Mouse (Mus musculus): ENCODE data around the gene Amacr. TPM values are rescaled to one million over a fixed set of nuclear protein-coding genes. Genes with fewer than 3 reads are reported as not detected.
"Not testable (repeated sequence)": the region's sequence is repeated elsewhere in the genome, so short reads cannot be mapped to it uniquely, and the experiment has no call there.

Gene Amacr
- polyA plus RNA-seq, 1 experiment, result not detected

GRCm38 (mm10) chr15:10980712-10981111 lies 844 bp upstream of the Amacr start:
- H3K4me1 ChIP-seq (ENCODE audit: control insufficient read depth, insufficient read depth, low read length), result peaks cover 3% of the 10 kb centered on the region
- no peak overlapping the region for H3K4me3 ChIP-seq (ENCODE audit: insufficient read depth, low read depth, low read length)
- WGBS, result 48% methylated on average over 2 of the region's 2 CpGs
- no peak overlapping the region for H3K27ac ChIP-seq (ENCODE audit: insufficient read depth, low read depth, low read length)
- no peak for TF ChIP-seq CTCF (IDR thresholded peaks at IDR 0.05; ENCODE audit: insufficient read depth, low read depth, low read length)
- TF ChIP-seq POLR2A (IDR thresholded peaks at IDR 0.05; ENCODE audit: insufficient read depth, low read depth, low read length), result no peak

DNA sequence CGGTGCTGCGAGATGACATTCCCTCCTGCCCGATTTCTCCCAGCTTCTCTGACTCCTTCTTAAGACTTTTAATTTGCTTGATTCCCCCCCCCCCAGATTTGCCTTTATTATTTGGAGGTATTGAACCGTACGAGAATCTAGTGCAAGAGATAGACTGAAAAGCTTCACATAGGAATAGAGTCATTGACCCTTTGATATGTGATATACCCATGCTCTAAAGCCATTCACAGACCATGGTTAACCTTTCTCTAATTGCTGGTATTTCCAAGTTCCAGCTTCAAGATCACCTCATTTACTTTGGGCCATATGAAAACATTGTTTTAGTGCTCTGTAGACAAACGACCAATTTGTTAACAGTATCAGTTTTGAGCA lies 494 bp downstream of the Amacr start:
- 4% methylated on average over 6 of the region's 6 CpGs for WGBS
- TF ChIP-seq CTCF (IDR thresholded peaks at IDR 0.05; ENCODE audit: insufficient read depth, low read depth, low read length), result no peak
- Histone ChIP-seq H3K4me3 (ENCODE audit: insufficient read depth, low read depth, low read length) (peak overlapping the region; percentile 74), H3K27ac (ENCODE audit: insufficient read depth, low read depth, low read length) (peak overlapping the region; percentile 88), H3K4me1 (ENCODE audit: control insufficient read depth, insufficient read depth, low read length) (peaks cover 7% of the 10 kb centered on the region)

GRCm38 (mm10) chr15:10985756-10986155 lies 4.2 kb downstream of the Amacr start:
- TF ChIP-seq POLR2A (IDR thresholded peaks at IDR 0.05; ENCODE audit: insufficient read depth, low read depth, low read length) (no peak), CTCF (IDR thresholded peaks at IDR 0.05; ENCODE audit: insufficient read depth, low read depth, low read length) (no peak)
- WGBS, result 81% methylated on average over 6 of the region's 6 CpGs
- Histone ChIP-seq H3K4me3 (ENCODE audit: insufficient read depth, low read depth, low read length) (no peak overlapping the region), H3K4me1 (ENCODE audit: control insufficient read depth, insufficient read depth, low read length) (peaks cover 7% of the 10 kb centered on the region), H3K27ac (ENCODE audit: insufficient read depth, low read depth, low read length) (no peak overlapping the region)

- H3K4me1 ChIP-seq (ENCODE audit: control insufficient read depth, insufficient read depth, low read length); H3K27ac ChIP-seq (ENCODE audit: insufficient read depth, low read depth, low read length); H3K4me3 ChIP-seq (ENCODE audit: insufficient read depth, low read depth, low read length): not testable (repeated sequence)
- WGBS, result 74% methylated on average over 2 of the region's 2 CpGs
Measured at GRCm38 (mm10) chr15:10986477-10986876, 4.9 kb downstream of the Amacr start.

- Histone ChIP-seq H3K4me1 (ENCODE audit: control insufficient read depth, insufficient read depth, low read length) (peaks cover 5% of the 10 kb centered on the region; the same call in 1 of the 2 replicates), H3K27ac (ENCODE audit: insufficient read depth, low read depth, low read length) (no peak overlapping the region), H3K4me3 (ENCODE audit: insufficient read depth, low read depth, low read length) (no peak overlapping the region)
- TF ChIP-seq POLR2A (IDR thresholded peaks at IDR 0.05; ENCODE audit: insufficient read depth, low read depth, low read length), result no peak
- no peak for TF ChIP-seq CTCF (IDR thresholded peaks at IDR 0.05; ENCODE audit: insufficient read depth, low read depth, low read length)
- WGBS, result 80% methylated on average over 2 of the region's 2 CpGs
Measured at GRCm38 (mm10) chr15:10990411-10990810, 8.9 kb downstream of the Amacr start.

DNA sequence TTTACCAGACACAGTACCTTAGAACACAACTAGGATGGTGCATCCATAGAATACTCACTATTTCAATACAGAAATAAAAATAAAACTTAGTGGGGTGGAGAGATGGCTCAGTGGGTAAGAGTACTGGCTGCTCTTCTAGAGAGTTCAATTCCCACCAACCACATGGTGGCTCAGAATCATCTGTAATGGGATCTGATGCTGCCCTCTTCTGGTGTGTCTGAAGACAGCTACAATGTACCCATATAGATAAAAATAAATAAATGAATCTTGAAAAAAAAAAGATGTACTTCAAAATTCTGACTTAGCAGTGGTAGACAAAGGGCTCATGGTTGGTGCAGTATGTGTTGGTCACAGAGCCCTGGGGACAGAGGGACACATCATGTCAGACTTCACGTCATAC lies 10.0 kb downstream of the Amacr start:
- TF ChIP-seq CTCF (IDR thresholded peaks at IDR 0.05; ENCODE audit: insufficient read depth, low read depth, low read length) (no peak), POLR2A (IDR thresholded peaks at IDR 0.05; ENCODE audit: insufficient read depth, low read depth, low read length) (no peak)
- H3K4me1 ChIP-seq (ENCODE audit: control insufficient read depth, insufficient read depth, low read length), result no peaks in the 10 kb centered on the region
- WGBS, result 100% methylated on average over 1 of the region's 1 CpGs
- H3K4me3 ChIP-seq (ENCODE audit: insufficient read depth, low read depth, low read length), result no peak overlapping the region
- H3K27ac ChIP-seq (ENCODE audit: insufficient read depth, low read depth, low read length), result no peak overlapping the region

GRCm38 (mm10) chr15:10999832-11000231 lies 18.3 kb downstream of the Amacr start:
- no peak overlapping the region for H3K27ac ChIP-seq (ENCODE audit: insufficient read depth, low read depth, low read length)
- no peak overlapping the region for H3K4me3 ChIP-seq (ENCODE audit: insufficient read depth, low read depth, low read length)
- no peaks in the 10 kb centered on the region for H3K4me1 ChIP-seq (ENCODE audit: control insufficient read depth, insufficient read depth, low read length)
- TF ChIP-seq CTCF (IDR thresholded peaks at IDR 0.05; ENCODE audit: insufficient read depth, low read depth, low read length), result no peak
- no peak for TF ChIP-seq POLR2A (IDR thresholded peaks at IDR 0.05; ENCODE audit: insufficient read depth, low read depth, low read length)
- WGBS, result 48% methylated on average over 5 of the region's 5 CpGs

GRCm38 (mm10) chr15:11000421-11000820 lies 18.9 kb downstream of the Amacr start, which contains the start of gene Slc45a2:
TSS of gene Slc45a2 (plus strand) at chr15:11000721.
- no peak within 1 kb of the TSS for H3K27ac ChIP-seq (ENCODE audit: insufficient read depth, low read depth, low read length)
- H3K4me3 ChIP-seq (ENCODE audit: insufficient read depth, low read depth, low read length), result no peak within 1 kb of the TSS
- no peaks in the 10 kb centered on the region for H3K4me1 ChIP-seq (ENCODE audit: control insufficient read depth, insufficient read depth, low read length)
- 69% methylated on average over 7 of the region's 7 CpGs for WGBS
- TF ChIP-seq POLR2A (IDR thresholded peaks at IDR 0.05; ENCODE audit: insufficient read depth, low read depth, low read length), result no peak
- TF ChIP-seq CTCF (IDR thresholded peaks at IDR 0.05; ENCODE audit: insufficient read depth, low read depth, low read length), result no peak

DNA sequence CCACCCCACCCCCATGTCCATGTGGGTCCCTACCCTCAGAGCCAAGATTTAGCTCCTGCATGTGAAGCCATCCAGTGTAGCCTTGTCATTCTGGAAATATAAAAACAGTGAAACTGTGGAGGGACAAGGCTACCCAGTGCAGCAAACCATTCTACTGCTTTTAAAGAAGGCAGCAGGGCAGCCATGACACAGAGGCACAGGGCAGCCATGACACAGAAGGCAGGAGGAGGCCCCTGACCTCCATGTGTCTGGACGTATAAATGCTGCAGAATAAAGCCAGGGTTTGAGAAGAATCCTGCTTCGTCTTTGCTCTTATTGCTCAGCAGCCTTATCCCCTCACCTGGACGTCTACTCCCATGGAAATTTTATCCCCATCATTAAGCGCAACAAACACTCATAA lies 22.2 kb downstream of the Amacr start:
- WGBS, result 96% methylated on average over 4 of the region's 4 CpGs
- Histone ChIP-seq H3K4me3 (ENCODE audit: insufficient read depth, low read depth, low read length) (no peak overlapping the region), H3K4me1 (ENCODE audit: control insufficient read depth, insufficient read depth, low read length) (no peaks in the 10 kb centered on the region), H3K27ac (ENCODE audit: insufficient read depth, low read depth, low read length) (no peak overlapping the region)
- no peak for TF ChIP-seq CTCF (IDR thresholded peaks at IDR 0.05; ENCODE audit: insufficient read depth, low read depth, low read length)
- TF ChIP-seq POLR2A (IDR thresholded peaks at IDR 0.05; ENCODE audit: insufficient read depth, low read depth, low read length), result no peak

GRCm38 (mm10) chr15:11004646-11005045 lies 23.1 kb downstream of the Amacr start:
- Histone ChIP-seq H3K4me3 (ENCODE audit: insufficient read depth, low read depth, low read length) (no peak overlapping the region), H3K27ac (ENCODE audit: insufficient read depth, low read depth, low read length) (no peak overlapping the region), H3K4me1 (ENCODE audit: control insufficient read depth, insufficient read depth, low read length) (no peaks in the 10 kb centered on the region)
- 90% methylated on average over 6 of the region's 6 CpGs for WGBS
- TF ChIP-seq POLR2A (IDR thresholded peaks at IDR 0.05; ENCODE audit: insufficient read depth, low read depth, low read length) (no peak), CTCF (IDR thresholded peaks at IDR 0.05; ENCODE audit: insufficient read depth, low read depth, low read length) (no peak)

Measured in olfactory bulb, adult 2 months (tissue).